Mouse (Mus musculus) heart, embryonic 11.5 days (tissue): ENCODE results near the gene Rab8a. TPM values are rescaled to one million over a fixed set of nuclear protein-coding genes. Genes with fewer than 3 reads are reported as not detected.

ENCODE experiments used
- ATAC-seq: fragments of 200-750 bp; cut with Nextera tagmentation; replicated peaks from 2 replicates; pipeline ENCODE4 v1.8.0; 2017; ENCODE audit warnings: moderate library complexity; ENCODE audit not compliant: insufficient number of reproducible peaks, low FRiP score, low TSS enrichment
- H3K27ac ChIP-seq: fragments of 300-500 bp; sonication (generic); 2 replicates; pipeline ENCODE4 v1.5.1; 2014; ENCODE audit warnings: mild to moderate bottlenecking, low read depth, low read length
- H3K27me3 ChIP-seq: fragments of 300-500 bp; sonication (generic); 2 replicates; pipeline ENCODE4 v1.6.1; 2014; ENCODE audit warnings: mild to moderate bottlenecking, low read length, mixed read lengths; ENCODE audit not compliant: control insufficient read depth, insufficient read depth
- H3K36me3 ChIP-seq: fragments of 300-500 bp; sonication (generic); 2 replicates; pipeline ENCODE4 v1.6.1; 2014; ENCODE audit warnings: mild to moderate bottlenecking, low read length, moderate library complexity, mixed read lengths; ENCODE audit not compliant: control insufficient read depth, insufficient read depth
- H3K4me1 ChIP-seq: fragments of 300-500 bp; sonication (generic); 2 replicates; pipeline ENCODE4 v1.6.1; 2014; ENCODE audit warnings: low read length; ENCODE audit not compliant: control insufficient read depth, insufficient read depth
- H3K4me2 ChIP-seq: fragments of 300-500 bp; sonication (generic); 2 replicates; pipeline ENCODE4 v1.6.1; 2014; ENCODE audit warnings: mild to moderate bottlenecking, moderate library complexity
- H3K4me3 ChIP-seq: fragments of 300-500 bp; sonication (generic); 2 replicates; pipeline ENCODE4 v1.5.1; 2014; ENCODE audit warnings: low read depth, low read length
- H3K9ac ChIP-seq: fragments of 300-500 bp; sonication (generic); 2 replicates; pipeline ENCODE4 v1.6.1; 2014; ENCODE audit warnings: mild to moderate bottlenecking, low read depth, low read length, moderate library complexity
- H3K9me3 ChIP-seq: fragments of 300-500 bp; sonication (generic); replicated peaks from 2 replicates; pipeline ENCODE4 v1.6.1; 2016; ENCODE audit warnings: low read length; ENCODE audit not compliant: control insufficient read depth
- WGBS: fragments of 180-500 bp; shearing (Covaris S2); extraction: QIAGEN DNeasy Blood & Tissue Kit; methylation state at CpG from one replicate; pipeline ENCODE4 v1.1.7; 2014; ENCODE audit not compliant: insufficient replicate concordance; 5-methylcytosine and 5-hydroxymethylcytosine counted together
- polyA plus RNA-seq: library from polyadenylated mRNA; unstranded; fragments of >200 nt; fragmentation: Nextera tagmentation; extraction: Ambion mirVana; gene quantifications from 2 replicates; pipeline ENCODE4 v1.2.1, GENCODE M21; 2014

Rab8a gene
- polyA plus RNA-seq, 1 experiment from 2014 or later, result 65.5 TPM

DNA sequence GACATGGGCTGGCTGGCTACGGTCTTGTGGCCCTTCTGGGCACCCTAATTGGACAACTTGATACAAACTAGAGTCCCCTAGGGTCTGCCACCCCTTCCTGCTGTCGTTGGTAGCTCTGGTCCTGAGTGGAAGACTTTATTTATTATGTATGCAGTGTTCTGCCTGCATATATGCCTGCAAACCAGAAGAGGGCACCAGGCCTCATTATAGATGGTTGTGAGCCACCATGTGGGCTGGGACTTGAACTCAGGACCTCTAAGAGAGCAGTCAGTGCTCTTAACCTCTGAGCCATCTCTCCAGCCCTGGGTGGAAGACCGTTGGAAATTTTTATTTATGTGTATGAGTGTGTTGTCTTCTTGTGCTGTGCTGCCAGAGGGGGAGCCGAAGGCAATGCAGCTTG, 59.8 kb downstream of the Rab8a start:
- H3K9me3 ChIP-seq, result no peaks in the 10 kb centered on the region
- peaks cover 10% of the 10 kb centered on the region for H3K4me1 ChIP-seq
- no peak for ATAC-seq
- H3K27ac ChIP-seq, result no peak overlapping the region
- H3K4me3 ChIP-seq, result peak overlapping the region; percentile 91
- H3K9ac ChIP-seq, result no peak overlapping the region
- H3K4me2 ChIP-seq, result peak overlapping the region; percentile 89
- peaks cover 15% of the 10 kb centered on the region for H3K36me3 ChIP-seq
- 81% methylated on average over 4 of the region's 4 CpGs for WGBS
- 0 out of 2 replicates have a peak, but pooled peaks cover 3% of the 10 kb centered on the region for H3K27me3 ChIP-seq

DNA sequence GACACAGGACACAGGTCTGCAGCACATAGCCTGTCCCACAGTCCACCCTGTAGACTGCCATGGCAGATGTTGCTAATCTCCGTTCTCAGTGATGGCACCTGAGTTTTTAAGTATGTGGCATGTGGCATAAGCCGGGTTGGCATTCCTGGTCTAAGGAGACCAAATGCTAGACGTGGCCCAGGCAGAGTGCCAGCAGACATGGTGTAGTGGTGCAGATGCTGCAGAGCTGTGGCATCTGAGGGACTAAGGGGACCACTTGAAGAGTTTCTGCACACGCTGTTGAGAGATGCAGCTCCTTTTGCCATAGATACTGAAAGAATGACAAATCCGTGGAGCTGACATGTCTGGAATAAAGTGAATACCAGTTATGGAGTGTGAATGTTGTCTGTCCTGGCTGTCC, 61.7 kb downstream of the Rab8a start:
- Histone ChIP-seq H3K9ac (no peak overlapping the region), H3K9me3 (no peaks in the 10 kb centered on the region), H3K27me3 (no peaks in the 10 kb centered on the region), H3K36me3 (peaks cover 15% of the 10 kb centered on the region), H3K27ac (no peak overlapping the region), H3K4me1 (peaks cover 10% of the 10 kb centered on the region), H3K4me3 (no peak overlapping the region), H3K4me2 (no peak overlapping the region)
- ATAC-seq, result no peak
- 89% methylated on average over 5 of the region's 5 CpGs for WGBS

Other genes starting within 250 kb of the Rab8a start
- 15.2 and 15.7 TPM in 2 replicates for gene Zfp961, start 210.2 kb upstream of the Rab8a start, polyA plus RNA-seq
- gene Cyp4f18, start 151.6 kb upstream of the Rab8a start, polyA plus RNA-seq, result 0.30 and 0.39 TPM in 2 replicates
- gene Olfr372, start 120.0 kb upstream of the Rab8a start, polyA plus RNA-seq, result not detected in 2 replicates
- gene Olfr373, start 78.0 kb upstream of the Rab8a start, polyA plus RNA-seq, result not detected in 2 replicates
- 0.23 TPM in 1 of 2 replicates, not detected in the other for gene Olfr374, start 54.2 kb upstream of the Rab8a start, polyA plus RNA-seq
- gene Tpm4, start 26.2 kb upstream of the Rab8a start, polyA plus RNA-seq, result 405 and 429 TPM in 2 replicates
- gene Hsh2d, start 28.4 kb downstream of the Rab8a start, polyA plus RNA-seq, result 0.11 TPM in 1 of 2 replicates, not detected in the other
- gene Cib3, start 51.6 kb downstream of the Rab8a start, polyA plus RNA-seq, result not detected in 2 replicates
- gene Gm11034, start 52.4 kb downstream of the Rab8a start, polyA plus RNA-seq, result not detected in 2 replicates
- 44.7 and 45.1 TPM in 2 replicates for gene Fam32a, start 58.5 kb downstream of the Rab8a start, polyA plus RNA-seq
- 110 and 112 TPM in 2 replicates for gene Ap1m1, start 78.8 kb downstream of the Rab8a start, polyA plus RNA-seq
- gene Gm10282, start 144.1 kb downstream of the Rab8a start, polyA plus RNA-seq, result 22.5 and 25.2 TPM in 2 replicates
- 16.7 and 17.7 TPM in 2 replicates for gene Klf2, start 157.8 kb downstream of the Rab8a start, polyA plus RNA-seq